ENCODE assay signal across 9 mouse cellular contexts in genomic region chr7:54458386-54458785, GRCm38 (mm10).
A peak's percentile ranks its signal among the peaks of the same experiment; 100 is the strongest.
DNase-seq lines count a peak whose midpoint lies in the region; ATAC-seq and TF ChIP-seq lines count a peak whose summit lies in the region.
"Had no signal": no experiment of that assay in that cellular context is flagged by ENCODE, and none has a peak within 500 bp of the region (broad histone marks: within the 10 kb centered on the region; RNA-seq: fewer than 3 reads in every experiment).

No protein-coding gene starts in this region.

- H3K4me3 ChIP-seq in lung, postnatal 0 days (ENCODE audit: low read depth, low read length), result no peak overlapping the region
- H3K4me3 ChIP-seq in forebrain, postnatal 0 days (ENCODE audit: low read depth, low read length), result no peak overlapping the region
- no peak overlapping the region for H3K4me3 ChIP-seq in limb, embryonic 10.5 days
- H3K4me3 ChIP-seq: embryonic facial prominence, embryonic 12.5 days had no signal

- H3K36me3 ChIP-seq in lung, postnatal 0 days (ENCODE audit: insufficient read depth, low read length), result no peaks in the 10 kb centered on the region
- H3K36me3 ChIP-seq in forebrain, postnatal 0 days (ENCODE audit: insufficient read depth), result no peaks in the 10 kb centered on the region
- no peaks in the 10 kb centered on the region for H3K36me3 ChIP-seq in limb, embryonic 10.5 days
- H3K36me3 ChIP-seq: embryonic facial prominence, embryonic 12.5 days had no signal

- DNase-seq in cerebellum, adult 18-20 months, result peak; percentile 1 to 2
- no peak for DNase-seq in lung, postnatal 0 days (ENCODE audit: low spot score)
- DNase-seq in lung, postnatal 25 days (ENCODE audit: low spot score), result no peak
- DNase-seq in forebrain, postnatal 0 days, result peak; percentile 45
- DNase-seq in limb, embryonic 10.5 days (ENCODE audit: low spot score), result peak; percentile 33
- DNase-seq in gastrocnemius, postnatal 4 days (ENCODE audit: low spot score in 2 of 2), result no peak
- no peak for DNase-seq in c-Kit-positive CD71-positive TER-119-positive erythroid progenitor cells, embryonic 14.5 days (ENCODE audit: low spot score)

- no peaks in the 10 kb centered on the region for H3K4me1 ChIP-seq in lung, postnatal 0 days (ENCODE audit: insufficient read depth, low read depth, low read length)
- H3K4me1 ChIP-seq in forebrain, postnatal 0 days (ENCODE audit: insufficient read depth), result no peaks in the 10 kb centered on the region
- H3K4me1 ChIP-seq in limb, embryonic 10.5 days, result no peaks in the 10 kb centered on the region
- H3K4me1 ChIP-seq: embryonic facial prominence, embryonic 12.5 days had no signal

- 36% methylated on average over 2 of the region's 2 CpGs for WGBS in lung, postnatal 0 days
- 53% methylated on average over 2 of the region's 2 CpGs for WGBS in forebrain, postnatal 0 days
- 66% methylated on average over 2 of the region's 2 CpGs for WGBS in limb, embryonic 10.5 days

- 0 out of 2 replicates have a peak, but pooled peaks have one; percentile 11 for TF ChIP-seq CTCF in lung, postnatal 0 days (IDR thresholded peaks at IDR 0.05)
- peak; percentile 63 for TF ChIP-seq CTCF in forebrain, postnatal 0 days (IDR thresholded peaks at IDR 0.05; ENCODE audit: low read depth)

- H3K4me2 ChIP-seq in lung, postnatal 0 days (replicated peaks; ENCODE audit: low read depth, low read length), result no peak overlapping the region
- H3K4me2 ChIP-seq in forebrain, postnatal 0 days (ENCODE audit: low read depth), result no peak overlapping the region
- H3K4me2 ChIP-seq: embryonic facial prominence, embryonic 12.5 days had no signal

- no peak overlapping the region for H3K27ac ChIP-seq in lung, postnatal 0 days (ENCODE audit: low read length)
- H3K27ac ChIP-seq in forebrain, postnatal 0 days (ENCODE audit: low read depth, low read length), result no peak overlapping the region
- no peak overlapping the region for H3K27ac ChIP-seq in limb, embryonic 10.5 days
- H3K27ac ChIP-seq: embryonic facial prominence, embryonic 12.5 days had no signal

- H3K27me3 ChIP-seq in lung, postnatal 0 days (replicated peaks; ENCODE audit: insufficient read depth, low read length), result no peaks in the 10 kb centered on the region
- no peaks in the 10 kb centered on the region for H3K27me3 ChIP-seq in forebrain, postnatal 0 days (ENCODE audit: insufficient read depth, low read length)
- H3K27me3 ChIP-seq in limb, embryonic 10.5 days (ENCODE audit: low read depth, poor library complexity, severe bottlenecking), result no peaks in the 10 kb centered on the region
- H3K27me3 ChIP-seq: embryonic facial prominence, embryonic 12.5 days had no signal

- TF ChIP-seq EP300 in lung, postnatal 0 days (IDR thresholded peaks at IDR 0.05), result no peak

- no peak for ATAC-seq in cerebellum, adult (ENCODE audit: insufficient number of reproducible peaks, low FRiP score, low TSS enrichment)
- no peak for ATAC-seq in lung, postnatal 0 days
- no peak for ATAC-seq in forebrain, postnatal 0 days

- no peaks in the 10 kb centered on the region for H3K9me3 ChIP-seq in lung, postnatal 0 days (ENCODE audit: low read length)
- H3K9me3 ChIP-seq in forebrain, postnatal 0 days (ENCODE audit: low read length), result no peaks in the 10 kb centered on the region
- no peaks in the 10 kb centered on the region for H3K9me3 ChIP-seq in limb, embryonic 10.5 days (replicated peaks)
- H3K9me3 ChIP-seq: embryonic facial prominence, embryonic 12.5 days had no signal

- no peak overlapping the region for H3K9ac ChIP-seq in lung, postnatal 0 days (replicated peaks; ENCODE audit: low read depth)
- H3K9ac ChIP-seq in forebrain, postnatal 0 days, result no peak overlapping the region
- H3K9ac ChIP-seq: embryonic facial prominence, embryonic 12.5 days had no signal

Comparison
In these comparisons a context has a peak if more than half of its experiments do, and no peak if none do; other contexts are left out.
1. DNase-seq: peak in cerebellum, adult 18-20 months (2 of 2), forebrain, postnatal 0 days (single experiment) and limb, embryonic 10.5 days (single experiment); none in lung, postnatal 0 days (single experiment), lung, postnatal 25 days (single experiment), gastrocnemius, postnatal 4 days (0 of 2) and c-Kit-positive CD71-positive TER-119-positive erythroid progenitor cells, embryonic 14.5 days (single experiment).